Mouse (Mus musculus): ENCODE data around the gene Mtx3.
"Not testable (repeated sequence)": the region's sequence is repeated elsewhere in the genome, so short reads cannot be mapped to it uniquely, and the experiment has no call there.

Gene Mtx3

DNA sequence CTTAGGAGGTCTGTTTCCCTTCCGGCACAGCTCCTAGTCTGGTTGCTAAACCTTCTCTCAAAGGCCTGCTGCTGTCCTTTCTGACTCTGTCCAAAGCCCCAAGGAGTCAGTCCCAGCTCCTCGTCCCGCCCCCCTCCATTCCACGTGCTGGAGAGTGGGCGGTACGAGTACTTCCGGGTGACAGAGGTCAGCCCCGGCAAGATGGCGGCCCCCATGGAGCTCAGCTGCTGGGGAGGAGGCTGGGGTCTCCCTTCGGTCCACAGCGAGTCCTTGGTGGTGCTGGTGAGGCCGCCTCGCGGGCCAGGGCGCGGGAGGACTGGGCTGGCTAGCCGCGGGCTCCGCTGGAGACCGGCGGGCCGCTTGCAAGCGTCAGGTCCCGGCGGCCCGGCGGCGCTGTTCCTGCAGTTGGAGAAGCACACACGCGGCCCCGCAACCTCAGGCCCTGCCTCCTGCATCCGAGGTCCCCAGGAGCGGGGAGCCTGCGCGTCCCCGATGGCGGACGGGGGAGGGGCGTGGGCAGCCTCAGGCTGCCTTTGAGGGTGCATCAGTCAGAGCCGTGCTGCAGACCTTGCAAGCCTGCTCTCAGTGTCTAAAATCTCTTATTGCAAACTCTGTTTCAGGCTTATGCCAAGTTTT, at the start of gene Mtx3:
Gene Mtx3 (plus strand): TSS at position 175 of the 636 bp plus-strand sequence.
- peak; percentile 92 for DNase-seq (ENCODE audit: low spot score)

GRCm38 (mm10) chr13:92798830-92799229, 45.7 kb upstream of the Mtx3 start:
- DNase-seq (ENCODE audit: low spot score) = no peak

DNA sequence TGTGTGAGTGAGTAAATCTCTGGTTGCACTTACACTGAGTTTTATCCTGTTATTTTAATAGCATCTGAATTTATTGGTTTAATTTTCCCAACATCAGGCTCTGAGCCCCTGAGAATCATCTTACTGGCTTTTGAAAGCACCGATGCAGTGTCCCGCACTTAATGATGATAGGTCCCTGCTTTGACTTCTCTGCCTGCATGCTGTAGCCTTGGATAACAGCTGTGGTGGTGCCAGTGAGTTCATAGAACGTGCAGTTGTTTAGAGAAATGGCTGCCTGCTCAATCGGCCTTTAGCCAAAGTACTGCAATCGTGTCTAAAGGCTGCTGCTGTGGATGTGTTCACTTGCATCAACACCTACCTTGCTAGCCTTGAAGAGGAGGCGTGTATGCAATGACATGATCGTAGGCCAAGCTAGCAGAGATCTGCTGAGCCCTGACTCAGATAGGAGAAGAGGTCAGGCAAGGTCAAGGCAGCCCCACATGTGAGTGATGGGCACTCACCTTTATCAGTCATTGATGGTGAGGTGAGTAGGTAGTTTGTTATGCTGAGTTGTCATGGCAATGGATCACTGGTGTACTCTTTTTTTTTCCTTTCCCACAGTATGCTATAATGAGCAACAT, 45.1 kb upstream of the Mtx3 start:
- no peak for DNase-seq (ENCODE audit: low spot score)

DNA sequence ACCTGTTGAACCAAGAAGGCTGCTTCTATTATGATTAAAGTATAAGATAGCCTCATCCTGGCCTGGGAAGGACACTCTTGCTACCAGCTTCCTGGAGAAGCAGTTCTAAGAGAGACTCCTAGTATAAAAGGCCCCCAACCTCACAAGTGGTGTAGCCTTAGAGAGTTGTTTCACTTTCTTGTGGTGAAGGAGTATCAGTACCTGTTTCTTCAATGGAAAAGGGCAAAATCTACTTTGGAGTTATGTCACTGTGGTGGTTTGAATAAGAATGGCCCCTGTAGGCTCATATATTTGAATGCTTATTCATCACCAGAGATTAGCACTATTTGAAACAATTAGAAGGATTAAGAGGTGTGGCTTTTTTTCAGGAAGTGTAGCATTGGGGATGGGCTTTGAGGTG, 37.8 kb upstream of the Mtx3 start:
- no peak for DNase-seq (ENCODE audit: low spot score)

DNA sequence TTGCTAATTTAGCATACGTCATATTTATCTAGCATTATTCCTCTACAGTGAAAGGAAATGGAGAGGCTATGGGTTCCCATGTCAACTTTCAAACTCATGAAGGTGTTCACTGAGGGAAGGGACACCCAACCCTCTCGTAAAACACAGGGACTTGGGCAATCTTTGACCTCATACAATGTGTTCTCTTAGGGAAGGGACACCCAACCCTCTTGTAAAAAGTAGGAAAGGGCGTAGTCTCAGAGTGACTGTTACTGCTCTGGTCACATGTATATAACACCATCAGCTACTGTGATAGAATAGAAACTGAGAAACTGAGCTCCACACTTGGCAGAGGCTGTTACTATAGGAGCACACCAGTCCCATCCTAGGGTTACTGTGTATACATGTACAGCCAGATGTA, 36.7 kb upstream of the Mtx3 start:
- no peak for DNase-seq (ENCODE audit: low spot score)

GRCm38 (mm10) chr13:92810592-92810991, 34.0 kb upstream of the Mtx3 start:
- not testable (repeated sequence) for DNase-seq (ENCODE audit: low spot score)

DNA sequence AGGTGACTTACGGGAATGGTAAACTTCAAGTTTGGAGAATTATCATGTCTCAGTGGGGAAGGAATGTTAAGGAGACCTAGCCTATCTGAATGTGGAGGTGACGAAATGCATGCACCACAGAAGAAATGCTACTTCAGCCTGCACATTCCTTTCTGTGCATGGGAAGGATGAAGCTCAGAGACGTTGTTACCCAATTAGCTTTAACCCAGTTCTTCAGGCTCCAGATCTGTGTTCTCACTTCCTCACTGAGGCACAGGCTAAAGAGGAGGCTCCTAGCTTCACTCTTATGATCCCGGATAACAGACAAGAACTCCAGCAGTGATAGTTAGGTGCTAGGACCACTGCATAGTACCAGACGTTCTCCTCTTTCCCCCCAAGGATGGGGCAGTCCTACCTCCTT, 28.2 kb upstream of the Mtx3 start:
- DNase-seq (ENCODE audit: low spot score) = no peak

DNA sequence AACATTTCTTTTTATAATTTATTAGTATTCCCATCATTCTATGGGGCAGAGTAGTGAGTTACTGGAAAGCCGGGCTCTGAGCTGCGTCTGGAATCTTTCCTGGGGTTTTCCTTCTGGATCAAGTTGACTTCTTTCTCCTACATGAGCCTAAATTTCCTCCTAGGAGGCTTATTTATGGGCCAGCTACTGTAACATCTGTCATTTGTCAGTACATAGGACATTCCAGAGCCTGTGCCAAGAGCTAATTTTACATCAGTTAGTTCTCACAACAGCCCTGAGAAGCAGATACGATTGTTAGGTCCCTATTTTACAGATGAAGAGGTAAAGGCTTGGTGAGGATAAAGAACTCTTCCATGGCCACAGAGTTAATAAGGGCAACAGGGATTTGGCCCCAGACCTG, 27.2 kb upstream of the Mtx3 start:
- no peak for DNase-seq (ENCODE audit: low spot score)

GRCm38 (mm10) chr13:92828820-92829219, 15.7 kb upstream of the Mtx3 start:
- no peak for DNase-seq (ENCODE audit: low spot score)

DNA sequence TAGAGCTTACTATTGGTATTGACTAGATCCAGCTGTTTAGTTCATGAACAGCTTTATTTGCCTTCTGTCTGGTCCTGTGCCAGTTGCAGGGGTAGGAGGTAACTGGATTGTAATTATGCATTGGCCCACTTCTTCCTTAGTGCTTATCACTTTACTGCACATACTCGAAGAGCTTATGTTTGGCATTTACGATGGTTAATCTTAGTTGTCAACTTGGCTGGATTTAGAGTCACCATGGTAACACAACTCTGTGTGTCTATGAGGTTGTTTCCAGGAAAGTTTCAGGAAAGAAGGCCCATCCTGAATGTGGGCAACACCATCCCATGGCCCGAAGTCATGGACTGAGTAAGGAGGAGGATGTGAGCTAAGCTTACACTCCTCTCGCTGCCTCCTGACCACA, 11.4 kb upstream of the Mtx3 start:
- no peak for DNase-seq (ENCODE audit: low spot score)

GRCm38 (mm10) chr13:92846438-92846837, 1.9 kb downstream of the Mtx3 start:
- no peak for DNase-seq (ENCODE audit: low spot score)

- no peak for DNase-seq (ENCODE audit: low spot score)
Measured at GRCm38 (mm10) chr13:92847336-92847735, 2.8 kb downstream of the Mtx3 start.

- no peak for DNase-seq (ENCODE audit: low spot score)
Measured at GRCm38 (mm10) chr13:92848002-92848401, 3.4 kb downstream of the Mtx3 start.

- peak; percentile 18 for DNase-seq (ENCODE audit: low spot score)
Measured at GRCm38 (mm10) chr13:92855901-92856300, 11.3 kb downstream of the Mtx3 start.

DNA sequence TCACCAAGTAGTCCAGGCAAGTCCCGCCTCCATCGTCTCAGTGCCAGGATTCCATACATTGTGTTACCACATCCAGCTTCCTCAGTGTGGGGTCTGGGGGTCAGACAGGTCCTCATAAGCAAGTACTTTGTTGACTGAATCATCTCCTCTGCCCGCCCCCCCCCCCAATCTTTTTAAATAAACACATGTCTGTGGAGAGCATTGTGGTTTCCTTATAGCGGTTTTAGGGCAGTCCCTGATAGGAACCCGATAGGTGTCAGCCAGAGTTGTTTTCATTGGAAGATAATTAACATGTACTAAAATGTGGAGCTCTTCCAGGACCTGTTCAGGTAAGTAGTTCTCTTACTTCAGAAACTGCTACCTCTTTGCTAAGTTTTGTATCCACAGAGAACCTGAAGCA, 14.2 kb downstream of the Mtx3 start:
- no peak for DNase-seq (ENCODE audit: low spot score)

GRCm38 (mm10) chr13:92859959-92860358, 15.4 kb downstream of the Mtx3 start:
- no peak for DNase-seq (ENCODE audit: low spot score)

DNA sequence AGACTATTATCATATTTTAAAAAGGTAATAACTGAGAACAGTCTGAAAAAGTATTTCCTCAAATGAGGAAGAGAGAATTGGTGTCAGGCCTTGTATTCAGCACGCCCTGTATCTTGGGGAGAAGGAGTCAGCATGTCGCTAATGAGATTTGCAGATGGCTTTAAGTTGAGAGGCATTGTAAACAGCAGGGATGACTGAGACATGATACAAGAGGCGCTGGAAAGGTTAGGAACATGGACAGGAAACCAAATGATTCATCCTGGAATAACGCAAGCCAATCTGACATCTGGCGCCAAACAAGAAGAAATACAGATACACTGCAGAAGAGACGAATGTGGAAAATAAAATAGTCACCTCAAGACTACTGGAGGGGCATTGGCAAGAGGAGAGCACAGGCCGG, 20.8 kb downstream of the Mtx3 start:
- DNase-seq (ENCODE audit: low spot score) = peak; percentile 16

DNA sequence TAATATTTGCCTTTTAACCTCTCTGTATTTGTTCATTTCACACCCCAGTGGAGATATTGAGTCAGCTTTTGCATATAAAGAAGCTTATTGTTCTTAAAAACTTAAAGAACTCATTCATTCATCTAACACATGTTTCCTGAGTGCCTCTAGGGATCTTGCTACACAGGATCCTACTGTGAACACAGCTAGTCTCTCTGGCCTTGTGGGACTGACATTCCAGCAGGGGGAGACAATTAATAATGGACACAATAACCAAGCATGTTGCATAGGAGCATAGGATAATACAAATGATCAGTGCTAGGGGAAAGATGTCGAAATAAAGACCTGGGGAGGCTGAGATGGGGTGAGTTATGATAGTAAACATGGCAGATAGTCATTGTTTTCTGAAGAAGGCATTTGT, 22.1 kb downstream of the Mtx3 start:
- no peak for DNase-seq (ENCODE audit: low spot score)

DNA sequence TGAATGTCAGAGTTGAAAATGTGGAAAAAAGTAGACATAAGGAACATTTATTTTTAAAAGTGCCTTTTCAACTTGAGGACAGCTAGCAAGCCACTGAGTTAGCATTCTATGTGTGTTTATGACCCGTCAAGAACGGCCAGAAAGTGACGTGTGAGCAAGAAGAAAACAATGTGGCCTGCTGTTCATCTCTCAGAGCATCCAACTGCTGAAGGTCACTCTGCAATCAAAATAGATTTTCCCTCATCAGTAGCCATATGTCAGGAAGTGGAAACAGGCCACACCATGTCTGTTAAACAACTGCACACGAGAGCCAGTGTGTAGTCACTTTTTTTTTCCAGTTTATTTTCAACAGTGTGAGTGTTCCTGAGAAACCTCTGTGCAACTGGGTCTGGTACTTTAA, 35.0 kb downstream of the Mtx3 start:
- DNase-seq (ENCODE audit: low spot score) = no peak

GRCm38 (mm10) chr13:92879933-92880332, 35.4 kb downstream of the Mtx3 start:
- DNase-seq (ENCODE audit: low spot score) = no peak

DNA sequence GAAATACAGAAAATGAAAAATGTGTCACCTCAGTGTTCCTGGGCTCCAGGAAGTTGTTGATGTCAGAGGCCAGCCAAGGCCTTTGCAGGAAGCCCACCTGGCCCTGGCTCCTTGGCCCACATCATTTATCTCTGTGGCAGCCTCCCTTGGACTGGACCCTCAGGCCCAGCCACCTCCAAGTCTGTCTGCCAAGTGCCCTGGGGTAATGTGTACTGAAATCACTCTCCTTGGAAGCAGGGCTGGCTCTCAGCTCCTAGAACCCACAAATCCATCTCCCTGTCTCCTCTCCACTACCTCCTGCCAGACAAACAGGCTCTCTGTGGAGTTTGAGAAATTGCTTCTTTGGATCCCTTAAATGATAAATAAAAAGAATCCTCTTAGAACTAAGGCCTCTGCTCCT, 36.0 kb downstream of the Mtx3 start:
- no peak for DNase-seq (ENCODE audit: low spot score)

DNA sequence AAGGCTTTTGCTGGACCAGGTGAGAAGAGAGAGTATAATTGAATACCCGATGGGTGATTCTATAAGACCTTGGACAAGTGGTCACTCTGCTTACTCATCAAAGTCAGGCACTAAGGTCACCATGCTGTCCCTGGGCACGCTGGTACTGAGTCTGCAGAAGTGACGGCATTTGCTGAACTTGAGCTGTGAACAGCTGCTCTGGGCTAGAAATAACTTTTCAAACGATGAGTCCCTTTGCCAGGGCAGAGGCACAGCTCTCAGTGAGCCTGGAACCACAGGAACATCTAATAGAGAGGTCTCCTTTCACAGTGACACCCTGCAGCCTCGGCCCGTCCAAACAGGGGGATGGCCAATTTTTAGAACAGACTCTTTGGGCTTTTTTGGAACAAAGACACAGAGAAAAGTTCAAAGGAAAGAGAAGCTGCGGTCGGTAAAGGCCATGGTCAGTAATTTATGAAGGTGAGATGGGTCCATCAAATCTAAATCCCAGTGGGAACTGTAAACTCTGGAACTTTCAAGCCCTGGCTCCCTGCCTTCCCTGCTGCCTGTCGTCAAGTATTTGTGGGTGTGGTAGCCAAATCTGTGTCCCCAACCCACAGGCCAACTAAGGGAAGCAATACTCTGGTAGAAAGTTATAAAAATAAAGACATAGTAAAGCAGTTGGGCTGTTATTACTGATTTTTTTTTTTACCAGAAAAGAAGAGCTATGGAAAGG, 37.9 kb downstream of the Mtx3 start:
- no peak for DNase-seq (ENCODE audit: low spot score)

DNA sequence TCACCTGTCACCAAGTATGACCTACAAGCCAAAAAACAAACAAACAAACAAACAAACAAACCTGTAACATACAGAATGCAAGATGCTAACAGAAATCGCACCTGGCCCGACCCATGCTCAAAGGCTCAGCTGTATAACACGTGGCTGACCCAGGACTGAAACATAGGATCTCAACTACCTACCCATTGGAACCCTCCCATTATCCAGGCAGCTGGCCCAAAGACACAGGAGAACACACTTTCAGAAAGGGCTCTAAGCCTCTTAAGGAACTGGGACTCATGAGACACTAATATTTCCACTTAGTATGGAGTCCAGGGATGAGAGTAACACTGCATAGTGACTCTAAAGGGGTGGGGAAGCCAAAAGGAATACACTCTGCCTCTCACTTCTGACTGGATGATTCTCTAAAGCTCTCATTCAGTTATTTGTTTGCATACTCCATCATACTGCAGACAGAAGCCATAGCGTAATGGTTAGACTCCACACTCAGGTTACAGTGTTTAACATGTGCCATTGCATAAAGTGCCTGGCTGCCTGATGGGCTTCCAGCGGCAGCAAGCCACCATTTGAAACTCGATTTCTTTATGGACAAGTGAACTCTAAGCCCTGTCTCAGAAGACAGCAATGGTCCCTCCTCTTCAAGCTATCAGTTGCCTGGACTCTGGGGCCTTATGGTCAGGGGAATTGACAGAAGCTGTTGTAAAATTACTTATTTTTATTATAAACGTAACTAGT, 38.6 kb downstream of the Mtx3 start:
- DNase-seq (ENCODE audit: low spot score) = no peak

Measured in embryo, embryonic 10.5 days (tissue).